Mouse (Mus musculus) lung, postnatal 0 days (tissue): ENCODE measurements at regions not wholly inside any gene's neighbourhood (a gene's known extent, or its start where the extent isn't known, plus 50 kb on each side); places are given as distances from the start of the nearest gene placed in this dataset.
"Not testable (repeated sequence)": the region's sequence is repeated elsewhere in the genome, so short reads cannot be mapped to it uniquely, and the experiment has no call there.

Experiments
- ATAC-seq: fragments of 200-750 bp; cut with Nextera tagmentation; 2 replicates; pipeline ENCODE4 v1.8.0; 2017; ENCODE audit warnings: moderate library complexity
- DNase-seq: peaks from one replicate; pipeline ENCODE4 v3.0.0-alpha.2; 2016; ENCODE audit warnings: low spot score
- H3K27ac ChIP-seq: fragments of 300-500 bp; sonication (generic); 2 replicates; pipeline ENCODE4 v1.5.1; 2014; ENCODE audit warnings: antibody characterized with exemption, mild to moderate bottlenecking, low read length, mixed read lengths
- H3K27me3 ChIP-seq: fragments of 300-500 bp; sonication (generic); replicated peaks from 2 replicates; pipeline ENCODE4 v1.6.1; 2014; ENCODE audit warnings: low read length, mixed read lengths; ENCODE audit not compliant: insufficient read depth
- H3K36me3 ChIP-seq: fragments of 300-500 bp; sonication (generic); 2 replicates; pipeline ENCODE4 v1.6.1; 2014; ENCODE audit warnings: low read length, mixed read lengths; ENCODE audit not compliant: insufficient read depth
- H3K4me1 ChIP-seq: fragments of 300-500 bp; sonication (generic); 2 replicates; pipeline ENCODE4 v1.6.1; 2014; ENCODE audit warnings: antibody characterized with exemption, low read depth, low read length, mixed read lengths; ENCODE audit not compliant: insufficient read depth
- H3K4me2 ChIP-seq: fragments of 300-500 bp; sonication (generic); replicated peaks from 2 replicates; pipeline ENCODE4 v1.6.1; 2014; ENCODE audit warnings: low read depth, mild to moderate bottlenecking, low read length, moderate library complexity, mixed read lengths
- H3K4me3 ChIP-seq: fragments of 300-500 bp; sonication (generic); 2 replicates; pipeline ENCODE4 v1.5.1; 2014; ENCODE audit warnings: low read depth, low read length
- H3K9ac ChIP-seq: fragments of 300-500 bp; sonication (generic); replicated peaks from 2 replicates; pipeline ENCODE4 v1.6.1; 2014; ENCODE audit warnings: low read depth, mild to moderate bottlenecking
- H3K9me3 ChIP-seq: fragments of 300-500 bp; sonication (generic); 2 replicates; pipeline ENCODE4 v1.6.1; 2016; ENCODE audit warnings: low read length, mixed read lengths
- CTCF ChIP-seq: IDR thresholded peaks from 2 replicates; pipeline ENCODE4 v1.5.1; 2016; ENCODE audit warnings: antibody characterized with exemption, mild to moderate bottlenecking
- EP300 ChIP-seq: IDR thresholded peaks from 2 replicates; pipeline ENCODE4 v1.6.1; 2016; ENCODE audit warnings: antibody characterized with exemption, mild to moderate bottlenecking, control low read depth
- WGBS: fragments of 180-500 bp; shearing (Covaris S2); extraction: QIAGEN DNeasy Blood & Tissue Kit; methylation state at CpG from one replicate; pipeline ENCODE4 v1.1.7; 2014; 5-methylcytosine and 5-hydroxymethylcytosine counted together

DNA sequence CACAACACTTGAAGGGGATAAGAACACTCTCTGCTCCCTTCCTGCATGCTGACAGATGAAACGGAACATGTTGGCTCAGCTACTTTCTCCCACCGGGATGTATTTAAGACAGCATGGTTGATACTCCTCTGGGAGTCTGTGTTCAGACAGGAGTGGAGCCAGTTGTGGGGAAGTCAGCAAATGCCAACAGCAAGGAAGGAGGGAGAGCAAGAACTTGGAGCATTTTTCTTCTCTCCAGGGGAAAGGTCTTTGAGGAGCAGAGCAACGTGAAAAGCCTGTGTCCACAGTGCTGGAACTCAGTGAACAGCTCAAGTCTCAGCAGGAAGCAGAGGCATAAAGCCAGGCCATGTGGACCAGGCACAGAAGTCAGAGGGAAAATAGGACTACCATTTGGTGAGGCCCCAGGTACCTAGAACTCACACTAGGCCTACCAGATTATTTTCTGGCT, 188.8 kb upstream of the Dmac1 start:
- Histone ChIP-seq H3K9ac (no peak overlapping the region), H3K27me3 (no peaks in the 10 kb centered on the region), H3K4me2 (no peak overlapping the region), H3K27ac (no peak overlapping the region), H3K4me3 (no peak overlapping the region), H3K4me1 (no peaks in the 10 kb centered on the region), H3K9me3 (no peaks in the 10 kb centered on the region), H3K36me3 (no peaks in the 10 kb centered on the region)
- ATAC-seq (no peak), DNase-seq (no peak)
- WGBS: 53% methylated on average over 3 of the region's 3 CpGs
- TF ChIP-seq CTCF (no peak), EP300 (no peak)

DNA sequence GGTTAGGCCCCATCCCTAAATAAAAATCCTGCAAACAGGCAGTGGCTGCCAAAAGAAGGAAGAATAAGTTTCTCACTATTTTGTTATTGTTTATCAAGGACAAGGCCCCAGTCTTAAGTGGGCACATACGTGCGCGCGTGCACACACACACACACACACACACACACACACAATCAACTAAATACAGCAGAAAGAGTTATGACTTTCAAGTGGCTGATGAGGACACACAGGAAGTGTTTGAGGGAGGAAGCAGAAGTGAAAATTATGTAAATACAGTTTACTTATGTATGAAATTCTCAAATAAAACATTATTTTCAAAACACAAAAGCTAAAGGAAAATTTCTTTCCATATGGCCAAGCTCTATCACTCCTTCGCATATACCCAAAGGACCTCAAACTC, 185.5 kb upstream of the Dmac1 start:
- Histone ChIP-seq H3K9ac (no peak overlapping the region), H3K27ac (no peak overlapping the region), H3K4me1 (no peaks in the 10 kb centered on the region), H3K9me3 (no peaks in the 10 kb centered on the region), H3K36me3 (no peaks in the 10 kb centered on the region), H3K27me3 (no peaks in the 10 kb centered on the region), H3K4me2 (no peak overlapping the region), H3K4me3 (no peak overlapping the region)
- 95% methylated on average over 5 of the region's 5 CpGs for whole genome bisulfite sequencing
- DNase-seq: no peak
- TF ChIP-seq EP300 (no peak), CTCF (no peak)
- no peak for ATAC-seq

DNA sequence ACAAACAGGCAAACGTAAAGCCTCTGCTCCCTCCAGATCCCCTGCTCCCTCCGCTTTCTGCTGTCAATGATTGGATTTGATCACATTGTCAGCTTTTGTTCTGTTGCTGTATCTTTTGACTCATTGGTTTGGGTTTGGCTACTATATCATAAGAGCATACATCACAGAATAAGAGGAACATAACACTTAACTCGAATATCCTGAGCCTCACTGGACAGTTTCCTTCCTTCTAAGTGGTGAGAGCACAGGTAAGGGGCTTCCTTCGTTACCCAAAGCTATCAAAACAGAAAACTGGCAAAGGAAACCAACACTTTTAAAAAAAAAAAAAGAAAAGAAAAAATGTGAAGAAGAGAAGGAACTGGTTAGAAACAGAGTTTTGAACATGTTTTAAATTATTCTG, 171.4 kb upstream of the Dmac1 start:
- no peak for DNase-seq
- H3K27ac ChIP-seq: no peak overlapping the region
- TF ChIP-seq CTCF (no peak), EP300 (no peak)
- H3K9ac ChIP-seq: no peak overlapping the region
- no peak overlapping the region for H3K4me2 ChIP-seq
- no peaks in the 10 kb centered on the region for H3K36me3 ChIP-seq
- no peaks in the 10 kb centered on the region for H3K9me3 ChIP-seq
- no peak overlapping the region for H3K4me3 ChIP-seq
- H3K27me3 ChIP-seq: no peaks in the 10 kb centered on the region
- no peak for ATAC-seq
- 45% methylated on average over 4 of the region's 4 CpGs for WGBS
- H3K4me1 ChIP-seq: no peaks in the 10 kb centered on the region

DNA sequence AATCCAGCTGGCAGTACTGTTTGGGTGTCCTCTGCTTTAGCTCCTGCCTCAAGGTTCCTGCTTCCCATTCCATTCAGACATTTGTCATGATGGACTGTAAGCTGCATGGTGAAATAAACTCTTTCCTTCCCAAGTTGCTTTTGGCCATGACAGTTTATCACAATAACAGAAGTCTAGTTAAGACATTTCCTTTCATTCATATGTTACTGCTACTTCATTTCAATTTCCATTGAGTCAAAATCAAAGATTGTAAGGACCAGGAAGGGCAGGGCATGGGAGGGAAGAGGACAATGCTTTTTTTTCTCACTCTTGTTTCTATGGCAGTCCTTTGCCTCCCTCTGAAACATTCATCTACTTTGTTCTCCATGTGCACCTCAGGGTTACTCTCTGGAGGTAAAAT, 145.2 kb upstream of the Dmac1 start:
- Histone ChIP-seq H3K4me1 (no peaks in the 10 kb centered on the region), H3K27me3 (no peaks in the 10 kb centered on the region), H3K4me3 (no peak overlapping the region), H3K9me3 (no peaks in the 10 kb centered on the region), H3K27ac (no peak overlapping the region), H3K4me2 (no peak overlapping the region), H3K9ac (no peak overlapping the region), H3K36me3 (no peaks in the 10 kb centered on the region)
- DNase-seq: no peak
- no peak for ATAC-seq
- no peak for TF ChIP-seq CTCF
- no peak for TF ChIP-seq EP300

DNA sequence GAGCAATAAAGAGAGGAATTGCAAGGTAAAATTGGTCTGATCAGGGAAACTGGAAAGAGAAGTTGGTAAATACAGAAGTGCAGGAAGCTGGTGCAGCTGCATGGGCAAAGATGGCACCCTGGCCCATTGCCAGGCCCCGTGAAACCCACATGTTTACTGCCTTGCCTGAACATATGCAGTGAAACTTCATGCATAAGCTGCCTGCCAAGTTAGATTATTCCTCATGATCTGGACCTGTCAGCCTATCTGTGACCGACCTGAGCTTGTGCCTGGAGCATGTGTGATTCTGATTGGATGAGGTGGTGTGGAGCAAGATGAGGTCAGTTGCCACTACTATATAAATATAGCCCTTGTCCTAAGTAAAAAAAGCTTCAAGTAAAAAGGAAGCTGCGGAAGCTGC, 122.6 kb upstream of the Dmac1 start:
- H3K4me1 ChIP-seq, H3K36me3 ChIP-seq, H3K27me3 ChIP-seq, H3K4me2 ChIP-seq, H3K9ac ChIP-seq, H3K27ac ChIP-seq, H3K9me3 ChIP-seq, DNase-seq, H3K4me3 ChIP-seq, ATAC-seq: not testable (repeated sequence)
- WGBS: 70% methylated on average over 3 of the region's 3 CpGs

DNA sequence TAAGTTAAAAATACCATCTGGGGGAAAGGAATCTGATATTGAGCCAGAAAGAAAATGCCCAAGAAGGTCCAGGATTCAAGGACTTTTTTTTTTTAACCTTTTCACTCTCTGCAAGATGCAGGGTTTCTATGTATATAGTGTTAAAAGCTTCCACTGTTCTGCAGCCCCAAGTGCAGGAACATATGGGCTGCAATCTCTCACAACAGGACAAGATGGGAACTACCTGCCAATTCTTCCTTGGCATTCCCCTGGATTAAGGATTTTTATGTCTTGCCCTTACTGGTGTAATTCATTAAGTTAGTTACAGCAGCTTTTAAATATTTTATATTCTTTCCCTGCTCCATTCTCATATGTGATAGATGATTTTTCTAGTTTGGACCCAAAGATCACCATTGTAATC, 116.9 kb upstream of the Dmac1 start:
- ATAC-seq: no peak
- H3K4me3 ChIP-seq: no peak overlapping the region
- TF ChIP-seq CTCF (no peak), EP300 (no peak)

DNA sequence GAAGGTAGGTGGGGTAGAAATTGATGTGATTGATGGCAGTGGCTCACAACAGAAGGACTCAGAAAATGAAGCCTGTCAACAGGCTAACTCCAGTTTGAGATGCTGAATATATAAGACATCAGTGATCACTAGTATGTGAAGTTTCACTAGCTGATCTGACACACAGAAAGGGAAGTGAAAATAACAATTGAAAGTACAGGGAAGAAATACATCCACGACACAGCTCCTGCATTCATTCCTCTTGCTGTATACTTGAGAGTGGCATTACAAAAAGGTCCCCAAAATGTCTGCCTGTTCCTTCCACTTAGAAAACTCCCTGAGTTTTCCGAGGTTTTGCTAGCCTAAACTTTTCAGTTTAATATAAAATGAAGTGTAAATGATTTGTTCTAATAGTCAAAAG, 116.2 kb upstream of the Dmac1 start:
- no peaks in the 10 kb centered on the region for H3K27me3 ChIP-seq
- no peaks in the 10 kb centered on the region for H3K4me1 ChIP-seq
- no peak overlapping the region for H3K27ac ChIP-seq
- TF ChIP-seq EP300: no peak
- no peak for TF ChIP-seq CTCF
- H3K36me3 ChIP-seq: no peaks in the 10 kb centered on the region
- H3K9me3 ChIP-seq: no peaks in the 10 kb centered on the region
- DNase-seq (no peak), ATAC-seq (no peak)
- WGBS: 57% methylated on average over 2 of the region's 2 CpGs
- no peak overlapping the region for H3K9ac ChIP-seq
- no peak overlapping the region for H3K4me3 ChIP-seq
- H3K4me2 ChIP-seq: no peak overlapping the region

More for the DNA sequence above, 116.9 kb upstream of the Dmac1 start:
- Histone ChIP-seq H3K4me2 (no peak overlapping the region), H3K27me3 (no peaks in the 10 kb centered on the region), H3K4me1 (no peaks in the 10 kb centered on the region), H3K9ac (no peak overlapping the region), H3K9me3 (no peaks in the 10 kb centered on the region), H3K27ac (no peak overlapping the region), H3K36me3 (no peaks in the 10 kb centered on the region)
- DNase-seq: no peak
